Mouse (Mus musculus) G1E (cell line): ENCODE results near the gene Scamp1.

Experiments used
- CTCF ChIP-seq: IDR thresholded peaks from 2 replicates; pipeline ENCODE4 v1.5.1; 2012; ENCODE audit warnings: low read depth, low read length, inconsistent platforms, mixed read lengths
- GATA1 ChIP-seq: IDR thresholded peaks from 2 replicates; pipeline ENCODE4 v1.6.1; 2012; ENCODE audit warnings: borderline replicate concordance, low read length, inconsistent platforms, mixed read lengths

DNA sequence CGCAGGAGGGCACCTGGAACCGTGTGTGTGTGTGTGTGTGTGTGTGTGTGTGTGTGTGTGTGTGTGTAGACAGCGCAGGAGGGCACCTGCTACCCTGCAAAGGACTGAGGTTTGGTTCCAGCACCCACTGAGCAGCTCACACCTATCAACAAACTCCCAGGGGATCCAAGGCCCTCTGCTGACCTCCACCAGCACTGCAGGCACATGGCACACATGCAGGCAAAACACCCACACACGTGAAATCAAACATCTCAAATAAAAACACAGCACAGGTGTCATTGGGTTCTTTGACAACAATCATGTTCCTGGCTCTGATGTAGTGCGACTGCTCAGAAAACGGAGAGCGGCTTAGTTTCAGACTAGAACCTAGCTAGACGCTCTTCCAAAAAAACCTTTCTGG, 34.9 kb downstream of the Scamp1 start:
- TF ChIP-seq CTCF (no peak), GATA1 (no peak)
